Mouse (Mus musculus): ENCODE data around the gene Slc22a30.
"Not testable (repeated sequence)": the region's sequence is repeated elsewhere in the genome, so short reads cannot be mapped to it uniquely, and the experiment has no call there.

The Slc22a30 gene

DNA sequence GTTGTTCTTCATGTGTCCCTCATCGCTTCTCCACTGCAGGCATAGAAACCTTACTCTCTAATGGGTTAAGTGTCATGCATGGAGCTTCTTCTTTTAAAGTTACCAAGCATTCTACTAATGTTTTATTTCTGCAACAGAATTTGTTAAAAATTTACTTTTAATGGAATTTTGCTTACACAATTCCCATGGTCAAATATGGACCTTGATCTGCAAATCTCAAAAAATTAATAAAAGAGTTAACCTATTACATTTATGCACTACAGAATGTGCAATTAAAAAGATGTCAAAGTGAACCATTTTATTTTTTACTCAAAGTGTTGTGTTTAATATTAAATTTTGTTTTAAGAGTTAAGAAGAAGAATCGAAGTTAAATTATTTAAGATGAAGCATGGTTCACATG is at the start of gene Slc22a30:
Gene Slc22a30 (minus strand): TSS at position 101 of the 400 bp plus-strand sequence.
- not testable (repeated sequence) for DNase-seq

- DNase-seq, result no peak
Observed at GRCm38 (mm10) chr19:8448321-8448720, 43.4 kb upstream of the Slc22a30 start.

- DNase-seq, result no peak
Observed at GRCm38 (mm10) chr19:8447516-8447915, 42.6 kb upstream of the Slc22a30 start.

GRCm38 (mm10) chr19:8431051-8431662 is 26.2 kb upstream of the Slc22a30 start:
- no peak for DNase-seq

DNA sequence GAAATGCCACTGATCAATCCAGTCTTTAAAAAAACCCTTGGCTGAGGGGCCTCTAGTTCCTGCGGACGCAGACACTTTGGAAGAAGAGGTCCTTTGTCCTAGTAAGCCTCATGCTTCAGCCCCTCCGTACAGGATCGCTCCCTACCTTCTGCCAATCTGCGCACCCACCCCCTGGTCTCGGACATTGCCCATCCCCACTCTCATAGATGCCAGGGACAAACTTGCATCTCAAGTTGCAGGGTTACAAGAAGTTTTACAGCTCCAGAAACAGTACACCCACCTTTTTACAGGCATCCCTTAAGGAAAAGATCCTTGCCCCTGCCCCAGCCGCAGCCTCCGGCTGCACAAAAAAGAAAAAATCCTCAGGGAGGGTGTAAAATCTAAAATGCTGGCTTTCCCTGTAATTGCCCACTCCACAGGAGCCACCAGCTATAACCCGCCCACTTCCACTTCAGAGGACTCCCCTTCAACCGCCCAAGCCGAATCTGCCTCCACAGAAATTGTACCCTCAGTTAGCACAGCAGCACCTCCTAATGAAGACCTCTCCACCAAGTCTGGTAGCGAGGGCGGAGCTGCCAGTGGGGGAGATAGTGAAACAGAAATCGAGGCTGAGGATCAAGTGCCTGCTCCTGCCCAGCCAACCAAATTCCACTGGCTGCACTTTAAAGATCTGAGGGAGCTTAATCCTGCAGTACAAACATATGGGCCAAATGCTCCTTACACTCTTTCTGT is 2.5 kb upstream of the Slc22a30 start:
- not testable (repeated sequence) for DNase-seq

All from cerebellum, postnatal 14 days (tissue).